Mouse (Mus musculus) neutrophil, adult 65 days (primary cell): ENCODE measurements around the gene Taf5l. TPM values are rescaled to one million over a fixed set of nuclear protein-coding genes. Genes with fewer than 3 reads are reported as not detected.

Source experiments
- total RNA-seq: library from RNA; stranded (reverse); gene quantifications from 2 replicates; pipeline ENCODE4 v1.2.4, GENCODE M21; 2023

Taf5l gene
- 15.4 and 18.0 TPM in 2 replicates for total RNA-seq

DNA sequence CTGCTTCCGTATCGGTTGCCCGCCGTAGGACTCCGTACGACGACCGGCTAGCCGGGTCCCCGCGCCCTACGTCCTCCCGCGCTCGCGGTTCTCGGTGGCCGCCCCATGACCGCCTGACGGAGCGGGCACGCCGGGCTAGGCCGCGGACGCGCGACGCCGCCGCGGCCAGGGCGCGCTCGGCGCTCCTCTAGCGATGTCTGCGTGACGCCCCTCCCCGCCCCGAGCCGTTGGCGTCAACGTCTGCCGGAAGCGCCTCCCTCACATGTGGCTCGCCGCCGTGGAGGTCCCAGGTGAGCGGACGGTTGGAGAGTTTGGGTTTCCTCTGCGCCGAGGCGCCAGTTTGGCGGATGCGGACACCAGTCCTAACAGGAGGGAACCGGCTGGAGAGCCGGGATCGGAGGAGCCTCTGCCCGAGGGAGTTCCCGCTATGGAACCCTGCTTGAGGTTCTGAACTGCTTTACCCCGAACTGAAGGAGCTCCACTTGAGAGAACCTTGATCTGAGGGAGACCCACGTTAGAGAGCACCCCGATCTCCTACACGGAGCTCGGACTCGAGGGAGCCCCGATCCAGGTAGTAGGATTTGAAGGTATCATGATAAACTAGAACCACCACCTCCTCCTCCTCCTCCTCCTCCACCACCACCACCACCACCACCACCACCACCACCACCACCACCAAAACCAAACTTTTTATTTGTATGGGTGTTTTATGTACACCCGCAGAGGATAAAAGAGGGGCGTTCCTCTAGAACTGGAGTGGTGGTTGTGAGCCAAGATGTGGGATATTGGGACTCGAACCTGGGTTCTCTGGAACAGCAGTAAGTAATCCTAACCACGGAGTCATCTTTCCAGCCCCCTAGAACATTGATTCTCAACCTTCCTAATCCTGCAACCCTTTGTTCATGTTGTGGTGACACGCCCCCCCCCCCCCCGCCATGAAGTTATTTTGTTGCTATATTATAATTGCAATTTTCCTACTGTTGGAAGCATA is at the start of gene Taf5l, which contains the start of gene Urb2:
Taf5l (minus strand) TSS at position 161 of the 991 bp plus-strand sequence.
Urb2 (plus strand) TSS at position 272 of the 991 bp plus-strand sequence.

DNA sequence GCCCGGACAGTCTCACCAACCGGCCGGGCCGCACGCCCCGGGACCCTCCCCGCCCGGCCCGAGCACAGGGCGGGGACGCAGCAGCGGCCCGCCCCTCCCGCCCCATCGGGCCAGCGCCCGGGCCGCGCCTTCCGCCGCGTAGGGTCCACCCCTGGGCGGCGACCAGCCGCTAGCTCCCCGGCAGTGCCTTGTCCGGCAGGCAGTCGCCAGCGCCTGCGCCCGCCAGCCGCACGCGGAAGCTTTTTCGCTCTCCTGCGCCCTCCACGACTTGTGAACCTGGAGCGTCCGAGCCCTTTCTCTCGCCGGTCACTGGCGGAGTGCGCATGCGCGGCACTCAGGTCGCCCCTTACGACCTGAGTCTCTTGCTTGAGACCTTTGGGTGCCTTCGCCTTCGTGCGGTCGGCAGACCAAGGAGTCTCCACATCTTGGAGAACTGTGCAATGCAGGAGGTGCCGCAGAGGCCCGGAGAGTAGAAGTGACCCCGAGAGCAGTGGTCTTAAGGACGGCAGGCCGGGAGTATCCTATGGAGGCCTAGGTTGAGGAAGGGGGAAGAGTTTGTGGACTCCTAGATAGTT is 38.3 kb downstream of the Taf5l start, which contains the start of gene Abcb10:
Abcb10 (minus strand) TSS at position 297 of the 575 bp plus-strand sequence.

DNA sequence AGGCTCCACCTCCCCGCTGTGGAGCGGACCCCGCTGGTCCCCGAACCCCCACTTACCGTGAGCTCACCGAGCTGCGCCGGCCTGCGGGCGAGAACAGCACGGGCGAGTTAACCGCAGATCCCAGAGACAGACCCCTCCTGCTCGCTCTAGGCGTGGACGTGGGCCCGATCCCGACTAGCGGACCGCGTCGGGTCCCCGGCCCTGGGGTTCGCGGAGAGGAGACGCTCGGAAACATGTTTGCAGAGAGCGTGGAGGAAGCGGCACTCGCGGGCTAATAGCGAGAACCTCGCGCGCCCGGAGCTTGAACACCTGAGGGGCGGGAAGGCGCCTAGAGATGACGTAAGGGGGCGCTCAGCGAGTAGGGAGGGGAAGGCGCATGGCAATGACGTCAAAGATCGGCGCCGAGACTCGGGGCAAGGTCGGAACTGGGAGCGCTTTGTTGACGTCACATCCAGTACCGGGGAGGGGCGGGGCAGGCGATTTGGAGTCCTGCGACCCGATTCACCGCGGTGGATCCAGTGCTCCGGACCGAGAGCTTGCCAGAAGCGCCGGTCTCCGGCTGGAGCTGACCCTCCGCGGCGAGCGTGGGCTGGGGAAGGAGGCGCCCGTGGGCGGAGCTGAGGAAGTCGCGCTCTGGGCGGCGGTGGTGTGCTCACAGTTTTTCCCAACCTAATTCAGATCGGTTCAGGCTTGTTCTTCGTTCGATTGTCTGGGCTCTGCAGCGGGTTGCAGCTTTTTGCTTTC is 72.1 kb downstream of the Taf5l start, which contains the start of gene Nup133:
Nup133 (minus strand) TSS at position 324 of the 744 bp plus-strand sequence.

Other genes with a start within 250 kb of the Taf5l start
- gene Rab4a, start 215.4 kb downstream of the Taf5l start, total RNA-seq = 0.61 TPM in 1 of 2 replicates, not detected in the other
- 4.7 and 6.5 TPM in 2 replicates for gene Ccsap, start 161.2 kb downstream of the Taf5l start, total RNA-seq
- gene Acta1, start 126.6 kb downstream of the Taf5l start, total RNA-seq = 0.36 and 1.7 TPM in 2 replicates
- gene Nup133, start 72.1 kb downstream of the Taf5l start, total RNA-seq = 14.9 and 22.2 TPM in 2 replicates
- 6.5 and 8.5 TPM in 2 replicates for gene Abcb10, start 38.3 kb downstream of the Taf5l start, total RNA-seq
- 4.8 and 7.1 TPM in 2 replicates for gene Urb2, start 111 bp upstream of the Taf5l start, total RNA-seq
- gene Galnt2, start 210.0 kb upstream of the Taf5l start, total RNA-seq = 7.6 and 17.7 TPM in 2 replicates